Mouse (Mus musculus): ENCODE results near the gene Cyp4v3. TPM values are rescaled to one million over a fixed set of nuclear protein-coding genes. Genes with fewer than 3 reads are reported as not detected.

Gene Cyp4v3
- polyA plus RNA-seq, 1 experiment = 2.1 TPM

- no peak for DNase-seq (ENCODE audit: low read depth in 1 of 2, low spot score in 2 of 2)
- no peaks in the 10 kb centered on the region for H3K4me1 ChIP-seq (ENCODE audit: control insufficient read depth, insufficient read depth, insufficient read length)
- no peaks in the 10 kb centered on the region for H3K27me3 ChIP-seq (ENCODE audit: control insufficient read depth, insufficient read depth, low read length)
- no peak overlapping the region for H3K4me3 ChIP-seq (ENCODE audit: extremely low read depth, insufficient read depth, insufficient read length)
- no peaks in the 10 kb centered on the region for H3K36me3 ChIP-seq (ENCODE audit: control insufficient read depth, insufficient read depth, low read length)
- no peak overlapping the region for H3K27ac ChIP-seq (ENCODE audit: insufficient read depth, low read length)
- TF ChIP-seq CTCF (IDR thresholded peaks at IDR 0.05; ENCODE audit: extremely low read depth, insufficient read depth, insufficient read length, insufficient replicate concordance) (no peak), POLR2A (IDR thresholded peaks at IDR 0.05; ENCODE audit: low read depth, low read length) (no peak)
Observed at GRCm38 (mm10) chr8:45268485-45268884, 64.5 kb downstream of the Cyp4v3 start.

- H3K4me1 ChIP-seq (ENCODE audit: control insufficient read depth, insufficient read depth, insufficient read length) = no peaks in the 10 kb centered on the region
- DNase-seq (ENCODE audit: low read depth in 1 of 2, low spot score in 2 of 2) = no peak
- WGBS = 82% methylated on average over 4 of the region's 4 CpGs
- H3K36me3 ChIP-seq (ENCODE audit: control insufficient read depth, insufficient read depth, low read length) = no peaks in the 10 kb centered on the region
- no peak overlapping the region for H3K27ac ChIP-seq (ENCODE audit: insufficient read depth, low read length)
- no peaks in the 10 kb centered on the region for H3K27me3 ChIP-seq (ENCODE audit: control insufficient read depth, insufficient read depth, low read length)
- H3K4me3 ChIP-seq (ENCODE audit: extremely low read depth, insufficient read depth, insufficient read length) = no peak overlapping the region
- TF ChIP-seq CTCF (IDR thresholded peaks at IDR 0.05; ENCODE audit: extremely low read depth, insufficient read depth, insufficient read length, insufficient replicate concordance) (no peak), POLR2A (IDR thresholded peaks at IDR 0.05; ENCODE audit: low read depth, low read length) (no peak)
Observed at GRCm38 (mm10) chr8:45267611-45268391, 65.2 kb downstream of the Cyp4v3 start.

DNA sequence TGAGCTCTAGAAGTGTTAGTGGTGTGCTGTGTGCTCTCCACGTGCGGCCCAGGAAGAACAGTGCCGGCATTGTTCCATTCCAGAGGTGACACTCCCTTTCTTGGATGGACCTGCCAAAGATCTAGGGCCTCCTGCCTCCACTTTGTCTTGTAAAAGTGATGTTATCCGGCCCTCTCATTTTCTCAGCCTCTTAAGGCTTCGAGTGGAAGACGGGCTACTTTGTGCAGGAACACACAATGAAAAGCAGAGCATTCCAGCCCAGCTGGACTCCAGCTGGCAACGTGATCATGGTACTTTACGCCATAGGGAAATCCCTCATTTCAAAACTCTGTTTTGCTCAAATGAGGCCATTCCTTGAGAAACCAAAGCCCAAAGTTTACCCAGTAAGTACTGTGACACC is 66.0 kb downstream of the Cyp4v3 start:
- no peak overlapping the region for H3K4me3 ChIP-seq (ENCODE audit: extremely low read depth, insufficient read depth, insufficient read length)

GRCm38 (mm10) chr8:45264918-45265317 is 68.1 kb downstream of the Cyp4v3 start:
- Histone ChIP-seq H3K4me1 (ENCODE audit: control insufficient read depth, insufficient read depth, insufficient read length) (no peaks in the 10 kb centered on the region), H3K4me3 (ENCODE audit: extremely low read depth, insufficient read depth, insufficient read length) (no peak overlapping the region), H3K36me3 (ENCODE audit: control insufficient read depth, insufficient read depth, low read length) (no peaks in the 10 kb centered on the region), H3K27me3 (ENCODE audit: control insufficient read depth, insufficient read depth, low read length) (no peaks in the 10 kb centered on the region), H3K27ac (ENCODE audit: insufficient read depth, low read length) (no peak overlapping the region)
- 84% methylated on average over 4 of the region's 4 CpGs for WGBS
- no peak for DNase-seq (ENCODE audit: low read depth in 1 of 2, low spot score in 2 of 2)
- no peak for TF ChIP-seq CTCF (IDR thresholded peaks at IDR 0.05; ENCODE audit: extremely low read depth, insufficient read depth, insufficient read length, insufficient replicate concordance)
- TF ChIP-seq POLR2A (IDR thresholded peaks at IDR 0.05; ENCODE audit: low read depth, low read length) = no peak

More for the DNA sequence above, 66.0 kb downstream of the Cyp4v3 start:
- Histone ChIP-seq H3K4me1 (ENCODE audit: control insufficient read depth, insufficient read depth, insufficient read length) (no peaks in the 10 kb centered on the region), H3K27ac (ENCODE audit: insufficient read depth, low read length) (no peak overlapping the region), H3K27me3 (ENCODE audit: control insufficient read depth, insufficient read depth, low read length) (no peaks in the 10 kb centered on the region), H3K36me3 (ENCODE audit: control insufficient read depth, insufficient read depth, low read length) (no peaks in the 10 kb centered on the region)
- TF ChIP-seq POLR2A (IDR thresholded peaks at IDR 0.05; ENCODE audit: low read depth, low read length) = no peak
- TF ChIP-seq CTCF (IDR thresholded peaks at IDR 0.05; ENCODE audit: extremely low read depth, insufficient read depth, insufficient read length, insufficient replicate concordance) = no peak
- 87% methylated on average over 8 of the region's 8 CpGs for WGBS
- DNase-seq (ENCODE audit: low read depth in 1 of 2, low spot score in 2 of 2) = no peak

GRCm38 (mm10) chr8:45262851-45263250 is 70.2 kb downstream of the Cyp4v3 start:
- TF ChIP-seq POLR2A (IDR thresholded peaks at IDR 0.05; ENCODE audit: low read depth, low read length) (no peak), CTCF (IDR thresholded peaks at IDR 0.05; ENCODE audit: extremely low read depth, insufficient read depth, insufficient read length, insufficient replicate concordance) (no peak)
- no peaks in the 10 kb centered on the region for H3K36me3 ChIP-seq (ENCODE audit: control insufficient read depth, insufficient read depth, low read length)
- H3K27me3 ChIP-seq (ENCODE audit: control insufficient read depth, insufficient read depth, low read length) = no peaks in the 10 kb centered on the region
- H3K4me3 ChIP-seq (ENCODE audit: extremely low read depth, insufficient read depth, insufficient read length) = no peak overlapping the region
- no peak overlapping the region for H3K27ac ChIP-seq (ENCODE audit: insufficient read depth, low read length)
- DNase-seq (ENCODE audit: low read depth in 1 of 2, low spot score in 2 of 2) = no peak
- H3K4me1 ChIP-seq (ENCODE audit: control insufficient read depth, insufficient read depth, insufficient read length) = no peaks in the 10 kb centered on the region
- 76% methylated on average over 3 of the region's 3 CpGs for WGBS

GRCm38 (mm10) chr8:45261920-45262319 is 71.1 kb downstream of the Cyp4v3 start, which contains the start of gene F11:
TSS of gene F11 (minus strand) at chr8:45262031.
- Histone ChIP-seq H3K4me1 (ENCODE audit: control insufficient read depth, insufficient read depth, insufficient read length) (no peaks in the 10 kb centered on the region), H3K27me3 (ENCODE audit: control insufficient read depth, insufficient read depth, low read length) (no peaks in the 10 kb centered on the region), H3K27ac (ENCODE audit: insufficient read depth, low read length) (no peak within 1 kb of the TSS), H3K36me3 (ENCODE audit: control insufficient read depth, insufficient read depth, low read length) (no peaks in the 10 kb centered on the region), H3K4me3 (ENCODE audit: extremely low read depth, insufficient read depth, insufficient read length) (no peak within 1 kb of the TSS)
- WGBS = 82% methylated on average over 10 of the region's 10 CpGs
- TF ChIP-seq CTCF (IDR thresholded peaks at IDR 0.05; ENCODE audit: extremely low read depth, insufficient read depth, insufficient read length, insufficient replicate concordance) = no peak
- no peak for TF ChIP-seq POLR2A (IDR thresholded peaks at IDR 0.05; ENCODE audit: low read depth, low read length)
- no peak for DNase-seq (ENCODE audit: low read depth in 1 of 2, low spot score in 2 of 2)

GRCm38 (mm10) chr8:45258421-45258820 is 74.6 kb downstream of the Cyp4v3 start:
- no peaks in the 10 kb centered on the region for H3K36me3 ChIP-seq (ENCODE audit: control insufficient read depth, insufficient read depth, low read length)
- TF ChIP-seq POLR2A (IDR thresholded peaks at IDR 0.05; ENCODE audit: low read depth, low read length) (no peak), CTCF (IDR thresholded peaks at IDR 0.05; ENCODE audit: extremely low read depth, insufficient read depth, insufficient read length, insufficient replicate concordance) (no peak)
- no peaks in the 10 kb centered on the region for H3K27me3 ChIP-seq (ENCODE audit: control insufficient read depth, insufficient read depth, low read length)
- H3K4me3 ChIP-seq (ENCODE audit: extremely low read depth, insufficient read depth, insufficient read length) = no peak overlapping the region
- no peaks in the 10 kb centered on the region for H3K4me1 ChIP-seq (ENCODE audit: control insufficient read depth, insufficient read depth, insufficient read length)
- WGBS = 74% methylated on average over 8 of the region's 8 CpGs
- no peak for DNase-seq (ENCODE audit: low read depth in 1 of 2, low spot score in 2 of 2)
- no peak overlapping the region for H3K27ac ChIP-seq (ENCODE audit: insufficient read depth, low read length)

Measured in spleen, adult 2 months (tissue).